Mouse (Mus musculus): Measurements from ENCODE around the gene Wwox. TPM values are rescaled to one million over a fixed set of nuclear protein-coding genes. Genes with fewer than 3 reads are reported as not detected.

Gene Wwox
- polyA plus RNA-seq, 1 experiment from 2014 or later: 11.0 TPM

- WGBS: 30% methylated on average over 6 of the region's 6 CpGs
- no peak overlapping the region for H3K4me2 ChIP-seq (ENCODE audit: low read depth, low read length)
- H3K4me3 ChIP-seq (ENCODE audit: low read depth, low read length): no peak overlapping the region
- H3K4me1 ChIP-seq (ENCODE audit: control insufficient read depth, insufficient read depth, low read length): peaks cover 18% of the 10 kb centered on the region
- no peak for ATAC-seq (ENCODE audit: low read depth)
- no peak overlapping the region for H3K27ac ChIP-seq (replicated peaks; ENCODE audit: low read depth, low read length)
- DNase-seq (ENCODE audit: low spot score): no peak
- H3K36me3 ChIP-seq (ENCODE audit: control insufficient read depth, insufficient read depth, low read length): no peaks in the 10 kb centered on the region
- H3K27me3 ChIP-seq (replicated peaks; ENCODE audit: control insufficient read depth, insufficient read depth, low read length): no peaks in the 10 kb centered on the region
- no peaks in the 10 kb centered on the region for H3K9me3 ChIP-seq (ENCODE audit: control insufficient read depth, low read length)
- no peak overlapping the region for H3K9ac ChIP-seq (ENCODE audit: low read depth, low read length)
These were observed 238.2 kb downstream of the Wwox start for GRCm38 (mm10) chr8:114677551-114678127.

- Histone ChIP-seq H3K4me2 (ENCODE audit: low read depth, low read length) (no peak overlapping the region), H3K9ac (ENCODE audit: low read depth, low read length) (no peak overlapping the region), H3K27me3 (replicated peaks; ENCODE audit: control insufficient read depth, insufficient read depth, low read length) (no peaks in the 10 kb centered on the region), H3K9me3 (ENCODE audit: control insufficient read depth, low read length) (no peaks in the 10 kb centered on the region), H3K36me3 (ENCODE audit: control insufficient read depth, insufficient read depth, low read length) (no peaks in the 10 kb centered on the region), H3K27ac (replicated peaks; ENCODE audit: low read depth, low read length) (no peak overlapping the region), H3K4me3 (ENCODE audit: low read depth, low read length) (no peak overlapping the region), H3K4me1 (ENCODE audit: control insufficient read depth, insufficient read depth, low read length) (peaks cover 18% of the 10 kb centered on the region)
- DNase-seq (ENCODE audit: low spot score): peak; percentile 75
- ATAC-seq (ENCODE audit: low read depth): peak; percentile 75
- WGBS: 51% methylated on average over 14 of the region's 14 CpGs
These were observed 240.1 kb downstream of the Wwox start for GRCm38 (mm10) chr8:114679386-114680098.

DNA sequence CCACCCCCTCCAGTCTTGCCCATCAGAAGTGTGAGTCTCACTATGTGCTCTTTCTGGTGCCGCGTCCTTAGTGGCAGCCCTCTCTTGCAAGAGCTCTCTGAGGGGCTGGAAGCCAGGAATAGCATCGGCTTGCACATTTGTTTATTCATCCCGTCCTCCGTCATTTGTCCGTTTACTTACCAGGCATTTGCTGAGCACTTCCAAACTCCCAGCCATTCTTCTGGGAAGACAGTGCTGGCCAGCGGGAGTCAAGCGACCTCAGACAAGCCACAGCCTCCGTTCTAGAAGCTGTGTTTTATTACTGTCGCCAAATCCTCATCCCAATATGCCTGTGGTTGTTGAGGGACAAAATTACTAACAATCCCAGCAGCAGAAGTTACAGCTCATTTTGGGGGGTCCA, 241.7 kb downstream of the Wwox start:
- peaks cover 18% of the 10 kb centered on the region for H3K4me1 ChIP-seq (ENCODE audit: control insufficient read depth, insufficient read depth, low read length)
- no peaks in the 10 kb centered on the region for H3K9me3 ChIP-seq (ENCODE audit: control insufficient read depth, low read length)
- ATAC-seq (ENCODE audit: low read depth): no peak
- no peaks in the 10 kb centered on the region for H3K27me3 ChIP-seq (replicated peaks; ENCODE audit: control insufficient read depth, insufficient read depth, low read length)
- H3K36me3 ChIP-seq (ENCODE audit: control insufficient read depth, insufficient read depth, low read length): no peaks in the 10 kb centered on the region
- DNase-seq (ENCODE audit: low spot score): peak; percentile 19
- no peak overlapping the region for H3K4me2 ChIP-seq (ENCODE audit: low read depth, low read length)
- 54% methylated on average over 10 of the region's 10 CpGs for WGBS
- H3K4me3 ChIP-seq (ENCODE audit: low read depth, low read length): no peak overlapping the region
- no peak overlapping the region for H3K27ac ChIP-seq (replicated peaks; ENCODE audit: low read depth, low read length)
- no peak overlapping the region for H3K9ac ChIP-seq (ENCODE audit: low read depth, low read length)

GRCm38 (mm10) chr8:114682166-114682565, 242.7 kb downstream of the Wwox start:
- H3K4me3 ChIP-seq (ENCODE audit: low read depth, low read length): no peak overlapping the region
- H3K27me3 ChIP-seq (replicated peaks; ENCODE audit: control insufficient read depth, insufficient read depth, low read length): no peaks in the 10 kb centered on the region
- no peak overlapping the region for H3K27ac ChIP-seq (replicated peaks; ENCODE audit: low read depth, low read length)
- H3K4me1 ChIP-seq (ENCODE audit: control insufficient read depth, insufficient read depth, low read length): peaks cover 18% of the 10 kb centered on the region
- ATAC-seq (ENCODE audit: low read depth) (no peak), DNase-seq (ENCODE audit: low spot score) (no peak)
- H3K9ac ChIP-seq (ENCODE audit: low read depth, low read length): no peak overlapping the region
- 61% methylated on average over 10 of the region's 10 CpGs for WGBS
- no peak overlapping the region for H3K4me2 ChIP-seq (ENCODE audit: low read depth, low read length)
- H3K36me3 ChIP-seq (ENCODE audit: control insufficient read depth, insufficient read depth, low read length): no peaks in the 10 kb centered on the region
- H3K9me3 ChIP-seq (ENCODE audit: control insufficient read depth, low read length): no peaks in the 10 kb centered on the region

- peak overlapping the region; percentile 39 for H3K27ac ChIP-seq (replicated peaks; ENCODE audit: low read depth, low read length)
- WGBS: 58% methylated on average over 11 of the region's 11 CpGs
- no peaks in the 10 kb centered on the region for H3K27me3 ChIP-seq (replicated peaks; ENCODE audit: control insufficient read depth, insufficient read depth, low read length)
- no peaks in the 10 kb centered on the region for H3K9me3 ChIP-seq (ENCODE audit: control insufficient read depth, low read length)
- ATAC-seq (ENCODE audit: low read depth) (peak; percentile 45; the same call in 1 of the 2 replicates), DNase-seq (ENCODE audit: low spot score) (peak; percentile 74)
- no peak overlapping the region for H3K4me2 ChIP-seq (ENCODE audit: low read depth, low read length)
- no peak overlapping the region for H3K4me3 ChIP-seq (ENCODE audit: low read depth, low read length)
- H3K9ac ChIP-seq (ENCODE audit: low read depth, low read length): no peak overlapping the region
- H3K4me1 ChIP-seq (ENCODE audit: control insufficient read depth, insufficient read depth, low read length): peaks cover 9% of the 10 kb centered on the region; the same call in 1 of the 2 replicates
- no peaks in the 10 kb centered on the region for H3K36me3 ChIP-seq (ENCODE audit: control insufficient read depth, insufficient read depth, low read length)
These were observed 244.7 kb downstream of the Wwox start for GRCm38 (mm10) chr8:114684046-114684702.

DNA sequence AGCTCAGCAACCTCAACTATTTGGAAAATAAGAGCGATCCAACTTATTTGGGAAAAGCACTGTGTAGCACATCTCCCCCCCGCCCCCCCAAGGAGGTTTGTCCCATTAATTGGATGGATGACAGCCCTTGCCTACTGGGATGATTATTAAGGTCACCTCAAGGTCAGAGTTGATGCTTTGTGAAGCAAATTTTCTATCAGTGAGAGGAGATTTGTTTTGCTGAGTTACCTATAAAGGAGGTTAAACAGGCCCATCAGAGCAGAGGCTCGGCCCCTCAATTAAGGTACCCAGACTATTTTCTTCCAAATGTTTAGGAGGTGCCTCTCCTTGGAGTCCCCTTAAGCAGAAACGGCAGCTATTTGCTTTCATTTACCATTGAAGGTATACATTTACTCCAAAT, 247.0 kb downstream of the Wwox start:
- Histone ChIP-seq H3K4me2 (ENCODE audit: low read depth, low read length) (no peak overlapping the region), H3K9me3 (ENCODE audit: control insufficient read depth, low read length) (no peaks in the 10 kb centered on the region), H3K36me3 (ENCODE audit: control insufficient read depth, insufficient read depth, low read length) (no peaks in the 10 kb centered on the region), H3K4me1 (ENCODE audit: control insufficient read depth, insufficient read depth, low read length) (0 out of 2 replicates have a peak, but pooled peaks cover 3% of the 10 kb centered on the region), H3K4me3 (ENCODE audit: low read depth, low read length) (no peak overlapping the region), H3K27ac (replicated peaks; ENCODE audit: low read depth, low read length) (no peak overlapping the region), H3K9ac (ENCODE audit: low read depth, low read length) (no peak overlapping the region), H3K27me3 (replicated peaks; ENCODE audit: control insufficient read depth, insufficient read depth, low read length) (no peaks in the 10 kb centered on the region)
- WGBS: 86% methylated on average over 4 of the region's 4 CpGs
- ATAC-seq (ENCODE audit: low read depth): no peak
- no peak for DNase-seq (ENCODE audit: low spot score)

DNA sequence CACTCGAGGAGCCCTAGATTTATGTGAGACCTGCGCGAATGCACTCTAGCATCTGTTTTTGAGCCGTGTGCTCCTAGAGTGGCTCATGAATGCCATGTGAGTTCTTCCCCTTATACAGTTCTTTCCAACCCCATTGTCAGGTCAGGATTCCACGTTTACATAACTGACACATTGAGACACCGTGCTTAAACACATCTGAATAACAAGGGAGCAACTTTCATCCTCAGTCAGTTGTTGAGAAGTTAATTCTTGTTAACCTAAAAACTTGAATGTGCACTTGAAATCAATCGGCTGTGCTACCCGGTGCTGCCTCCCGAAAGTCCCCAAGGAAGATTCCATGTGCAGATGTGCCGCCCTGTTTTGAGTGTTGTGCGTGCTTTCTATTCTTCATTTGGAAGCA, 249.3 kb downstream of the Wwox start:
- Histone ChIP-seq H3K4me3 (ENCODE audit: low read depth, low read length) (no peak overlapping the region), H3K9ac (ENCODE audit: low read depth, low read length) (no peak overlapping the region), H3K4me2 (ENCODE audit: low read depth, low read length) (no peak overlapping the region), H3K9me3 (ENCODE audit: control insufficient read depth, low read length) (no peaks in the 10 kb centered on the region), H3K36me3 (ENCODE audit: control insufficient read depth, insufficient read depth, low read length) (no peaks in the 10 kb centered on the region), H3K27me3 (replicated peaks; ENCODE audit: control insufficient read depth, insufficient read depth, low read length) (no peaks in the 10 kb centered on the region), H3K27ac (replicated peaks; ENCODE audit: low read depth, low read length) (no peak overlapping the region), H3K4me1 (ENCODE audit: control insufficient read depth, insufficient read depth, low read length) (no peaks in the 10 kb centered on the region)
- ATAC-seq (ENCODE audit: low read depth) (no peak), DNase-seq (ENCODE audit: low spot score) (no peak)
- WGBS: 84% methylated on average over 11 of the region's 11 CpGs

- peak; percentile 44; the same call in 1 of the 2 replicates for ATAC-seq (ENCODE audit: low read depth)
- H3K27ac ChIP-seq (replicated peaks; ENCODE audit: low read depth, low read length): 0 out of 2 replicates have a peak overlapping the region, but pooled peaks have one; percentile 28
- no peak overlapping the region for H3K4me2 ChIP-seq (ENCODE audit: low read depth, low read length)
- peak; percentile 64 for DNase-seq (ENCODE audit: low spot score)
- no peaks in the 10 kb centered on the region for H3K9me3 ChIP-seq (ENCODE audit: control insufficient read depth, low read length)
- H3K4me1 ChIP-seq (ENCODE audit: control insufficient read depth, insufficient read depth, low read length): no peaks in the 10 kb centered on the region; the same call in 1 of the 2 replicates
- H3K9ac ChIP-seq (ENCODE audit: low read depth, low read length): no peak overlapping the region
- 51% methylated on average over 4 of the region's 4 CpGs for WGBS
- no peaks in the 10 kb centered on the region for H3K27me3 ChIP-seq (replicated peaks; ENCODE audit: control insufficient read depth, insufficient read depth, low read length)
- no peak overlapping the region for H3K4me3 ChIP-seq (ENCODE audit: low read depth, low read length)
- no peaks in the 10 kb centered on the region for H3K36me3 ChIP-seq (ENCODE audit: control insufficient read depth, insufficient read depth, low read length)
These were observed 255.2 kb downstream of the Wwox start for GRCm38 (mm10) chr8:114694566-114695198.
